Mouse (Mus musculus) left cerebral cortex, adult 18-20 months (tissue): ENCODE data around the gene Ehbp1. TPM values are rescaled to one million over a fixed set of nuclear protein-coding genes. Genes with fewer than 3 reads are reported as not detected.

ENCODE experiments used
- DNase-seq, 2 experiments: peaks; one replicate each; pipeline ENCODE4 v3.0.0; 2021 to 2022; ENCODE audit warnings: low spot score in 2 of 2, mixed read lengths in 1 of 2
- total RNA-seq, 2 experiments: library from RNA; stranded (reverse); gene quantifications; 2 replicates each; pipeline ENCODE4 v1.2.3; 2021

The Ehbp1 gene
- total RNA-seq, 2 experiments from 2014 or later: 50.0 to 55.6 TPM

DNA sequence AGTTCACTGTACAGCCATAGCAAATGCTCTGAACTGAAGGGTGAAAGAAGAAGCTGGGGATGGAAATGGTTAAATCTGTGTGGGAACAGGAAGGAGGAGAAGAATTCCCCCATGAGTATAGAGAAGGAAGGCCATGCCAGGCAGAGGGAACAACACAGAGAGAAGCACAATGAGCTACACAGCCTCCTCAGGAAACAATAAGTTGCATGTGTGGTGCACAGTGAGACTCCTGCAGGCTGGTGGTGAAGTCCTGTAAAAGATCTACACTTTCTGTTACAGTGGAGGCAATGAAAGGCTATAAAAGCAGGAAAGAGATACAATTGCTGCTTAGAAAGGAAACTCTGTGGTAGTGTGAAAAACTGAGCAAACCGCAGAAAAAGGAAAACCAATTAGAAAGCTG is 357.0 kb downstream of the Ehbp1 start:
- no peak for DNase-seq

DNA sequence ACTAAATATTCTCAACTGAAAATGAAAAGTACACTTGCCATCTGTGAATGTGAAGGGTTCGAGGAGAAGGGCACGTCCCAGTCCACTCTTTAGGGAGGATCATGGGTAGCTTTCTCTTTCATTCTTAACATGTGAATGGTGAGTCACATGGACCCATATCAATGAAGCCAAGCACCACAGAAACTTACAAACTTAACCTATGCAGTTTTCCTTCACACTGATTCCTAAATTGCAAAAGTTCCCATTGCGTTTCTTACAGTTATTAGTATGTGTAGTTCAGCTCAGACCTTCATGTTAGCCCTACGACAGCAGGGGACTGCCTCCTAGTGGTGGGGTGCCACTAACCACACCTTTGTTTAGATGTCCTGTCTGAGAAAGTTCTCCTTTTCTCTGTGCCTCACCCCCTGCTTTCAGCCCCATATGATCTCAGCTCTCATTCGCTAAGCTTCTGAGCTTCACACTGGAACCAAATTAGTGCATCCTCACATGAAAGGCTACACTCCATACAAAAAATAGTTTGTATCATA is 368.0 kb downstream of the Ehbp1 start:
- DNase-seq: no peak

- no peak for DNase-seq
These were observed 368.5 kb downstream of the Ehbp1 start for GRCm38 (mm10) chr11:21973597-21973996.

DNA sequence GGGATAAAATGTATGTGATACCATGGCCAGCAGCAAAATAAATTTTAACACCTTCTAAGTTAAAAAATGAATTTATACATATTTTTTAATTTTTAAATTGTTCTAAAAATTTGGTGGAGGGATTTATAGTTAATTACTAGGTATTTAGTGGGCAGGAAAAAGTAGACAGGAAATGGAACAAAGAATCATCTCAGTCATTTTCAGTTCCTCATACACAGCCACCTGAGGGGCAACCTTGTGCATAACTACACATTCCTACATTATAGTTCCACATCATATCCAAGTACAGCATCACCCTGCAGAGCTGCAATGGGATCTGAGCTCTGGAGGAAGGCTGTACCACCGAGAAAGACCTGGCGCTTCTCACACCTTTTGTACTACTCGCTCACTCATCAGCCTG is 373.2 kb downstream of the Ehbp1 start:
- DNase-seq: no peak

Other genes with a start within 250 kb of the Ehbp1 start
- gene Tmem17, start 169.8 kb upstream of the Ehbp1 start, total RNA-seq: 1 to 10 TPM; 5.6 to 6.1 TPM